9 mouse cellular contexts compared by ENCODE assay signal in the genomic region with DNA sequence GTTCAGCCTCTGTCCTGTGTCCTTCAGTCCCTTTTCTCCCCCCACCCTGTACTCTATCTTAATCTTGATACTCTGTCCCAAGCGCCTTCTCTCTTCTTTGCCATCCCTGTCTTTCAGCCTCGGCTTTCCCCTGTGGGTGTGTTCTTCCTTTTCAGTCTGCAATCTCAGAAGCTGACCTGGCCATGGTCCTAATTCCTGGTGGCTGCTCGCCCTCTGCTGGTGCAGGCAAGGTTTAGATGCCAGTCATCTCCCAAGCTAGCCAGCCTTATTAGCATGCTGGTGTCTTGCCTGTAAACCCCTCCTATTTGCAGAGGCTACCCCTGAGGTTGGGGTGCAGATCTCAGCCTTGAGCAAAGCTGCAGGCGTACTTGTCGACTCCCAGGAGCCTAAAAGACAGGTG. TPM values are rescaled to one million over a fixed set of nuclear protein-coding genes. Genes with fewer than 3 reads are reported as not detected.
DNase-seq lines count a peak whose midpoint lies in the region; ATAC-seq and TF ChIP-seq lines count a peak whose summit lies in the region.
"Had no signal": no experiment of that assay in that cellular context is flagged by ENCODE, and none has a peak within 500 bp of the region (broad histone marks: within the 10 kb centered on the region; RNA-seq: fewer than 3 reads in every experiment).

No protein-coding gene starts in this region.

- H3K36me3 ChIP-seq in MEL (ENCODE audit: control insufficient read depth in 1 of 2, insufficient read depth in 2 of 2, low read length in 2 of 2) = peaks cover 0 to 2% of the 10 kb centered on the region in 2 experiments; a peak in 1 of 4 replicates
- H3K36me3 ChIP-seq in forebrain, embryonic 14.5 days (ENCODE audit: control insufficient read depth, insufficient read depth, low read length) = no peaks in the 10 kb centered on the region
- H3K36me3 ChIP-seq: heart, embryonic 13.5 days had no signal

- DNase-seq in MEL (ENCODE audit: low read depth, low spot score) = peak; percentile 66
- DNase-seq in brain, embryonic 18.5 days (ENCODE audit: low read depth, low spot score) = peak; percentile 46
- peak; percentile 84 for DNase-seq in forebrain, embryonic 14.5 days (ENCODE audit: low spot score)
- DNase-seq in layer of hippocampus, adult 2 months (ENCODE audit: low spot score in 2 of 2) = peak in 1 of 2 experiments; percentile 75
- peak; percentile 87 for DNase-seq in lung, postnatal 10 days
- DNase-seq in retina, embryonic 14.5 days (ENCODE audit: low spot score) = peak; percentile 89
- DNase-seq in thymus, postnatal 36 days = no peak

- H3K9me3 ChIP-seq in MEL (replicated peaks; ENCODE audit: insufficient read depth, low read length) = no peaks in the 10 kb centered on the region
- no peaks in the 10 kb centered on the region for H3K9me3 ChIP-seq in forebrain, embryonic 14.5 days (replicated peaks; ENCODE audit: control insufficient read depth, low read length)
- H3K9me3 ChIP-seq: heart, embryonic 13.5 days had no signal

- 13% methylated on average over 5 of the region's 5 CpGs for WGBS in forebrain, embryonic 14.5 days

- H3K79me2 ChIP-seq in MEL (ENCODE audit: control insufficient read depth, insufficient read depth, low read length, poor library complexity) = no peaks in the 10 kb centered on the region

- TF ChIP-seq RAD21 in MEL (IDR thresholded peaks at IDR 0.05; ENCODE audit: low read depth, low read length) = peak; percentile 88

- H3K27ac ChIP-seq in MEL (ENCODE audit: control insufficient read depth, low read depth, low read length) = no peak overlapping the region
- H3K27ac ChIP-seq in forebrain, embryonic 14.5 days (ENCODE audit: low read depth, low read length) = no peak overlapping the region
- H3K27ac ChIP-seq in layer of hippocampus, adult 2 months = peak overlapping the region; percentile 62; the same call in 1 of the 2 replicates
- H3K27ac ChIP-seq: heart, embryonic 13.5 days had no signal

- peaks cover 7 to 9% of the 10 kb centered on the region in 2 experiments; a peak in 3 of 4 replicates for H3K4me1 ChIP-seq in MEL (ENCODE audit: control insufficient read depth in 1 of 2, insufficient read depth in 2 of 2, low read length in 2 of 2)
- no peaks in the 10 kb centered on the region for H3K4me1 ChIP-seq in forebrain, embryonic 14.5 days (ENCODE audit: control insufficient read depth, insufficient read depth, low read length)

- peak; percentile 46 to 93 (median 75) for TF ChIP-seq CTCF in MEL (IDR thresholded peaks at IDR 0.05 in 2 of 3, conservative IDR thresholded peaks at IDR 0.05 in 1 of 3; ENCODE audit: control insufficient read depth in 1 of 3, insufficient read depth in 1 of 3, low read depth in 2 of 3, low read length in 3 of 3, poor library complexity in 1 of 3, severe bottlenecking in 1 of 3)
- TF ChIP-seq CTCF in layer of hippocampus, adult 2 months (conservative IDR thresholded peaks at IDR 0.05) = peak; percentile 85

- H3K9ac ChIP-seq in MEL (ENCODE audit: control insufficient read depth, low read depth, low read length, poor library complexity, severe bottlenecking) = no peak overlapping the region
- H3K9ac ChIP-seq in forebrain, embryonic 14.5 days (ENCODE audit: low read length) = no peak overlapping the region
- H3K9ac ChIP-seq: heart, embryonic 13.5 days had no signal

- H3K4me2 ChIP-seq in forebrain, embryonic 14.5 days (ENCODE audit: low read length) = no peak overlapping the region
- H3K4me2 ChIP-seq: heart, embryonic 13.5 days had no signal

- H3K4me3 ChIP-seq in MEL (ENCODE audit: control insufficient read depth in 1 of 2, insufficient read depth in 1 of 2, low read depth in 2 of 2, low read length in 2 of 2) = no peak overlapping the region
- no peak overlapping the region for H3K4me3 ChIP-seq in forebrain, embryonic 14.5 days (ENCODE audit: low read depth, low read length)
- H3K4me3 ChIP-seq in layer of hippocampus, adult 2 months = no peak overlapping the region
- H3K4me3 ChIP-seq: heart, embryonic 13.5 days had no signal

- no peaks in the 10 kb centered on the region for H3K27me3 ChIP-seq in MEL (ENCODE audit: control insufficient read depth in 1 of 2, insufficient read depth in 2 of 2, low read length in 2 of 2)
- H3K27me3 ChIP-seq in forebrain, embryonic 14.5 days (replicated peaks; ENCODE audit: control insufficient read depth, insufficient read depth, low read length) = 0 out of 2 replicates have a peak, but pooled peaks cover 3% of the 10 kb centered on the region

- peak; percentile 73 for ATAC-seq in forebrain, embryonic 14.5 days
- ATAC-seq in hematopoietic stem cell, adult 5-6 weeks (replicated peaks in 1 of 2; ENCODE audit: insufficient read depth in 1 of 2, low FRiP score in 2 of 2, low TSS enrichment in 1 of 2, low read depth in 1 of 2, poor library complexity in 2 of 2, severe bottlenecking in 2 of 2) = peak; percentile 63 to 76; a peak in 2 of 4 replicates

- TF ChIP-seq POLR2A in MEL (IDR thresholded peaks at IDR 0.05; ENCODE audit: control insufficient read depth in 1 of 2, insufficient read depth in 1 of 2, low read depth in 1 of 2, low read length in 2 of 2, poor library complexity in 1 of 2) = no peak

- no peak for TF ChIP-seq EP300 in MEL (IDR thresholded peaks at IDR 0.05; ENCODE audit: low read depth in 1 of 2, low read length in 2 of 2)

TF ChIP-seq in MEL, 35 proteins besides CTCF, POLR2A, EP300 and RAD21:
- peak; percentile 41; the same call in 1 of the 2 replicates for TF ChIP-seq SIN3A (IDR thresholded peaks at IDR 0.05; ENCODE audit: low read length)
- TF ChIP-seq HCFC1 (IDR thresholded peaks at IDR 0.05; ENCODE audit: low read depth, low read length) = peak; percentile 35; the same call in 1 of the 2 replicates
- TF ChIP-seq SMC3 (IDR thresholded peaks at IDR 0.05; ENCODE audit: low read depth, low read length) = peak; percentile 86
- peak; percentile 77 for TF ChIP-seq ZC3H11A (IDR thresholded peaks at IDR 0.05; ENCODE audit: low read depth, low read length)
- no peak for TF ChIP-seq NELFE (IDR thresholded peaks at IDR 0.05; ENCODE audit: low read depth, low read length)
- TF ChIP-seq RCOR1 (IDR thresholded peaks at IDR 0.05; ENCODE audit: low read depth, low read length) = 0 out of 2 replicates have a peak, but pooled peaks have one; percentile 27
- no peak for TF ChIP-seq POLR2AphosphoS2 (IDR thresholded peaks at IDR 0.05; ENCODE audit: low read length)

RNA-seq across cellular contexts. Expression of a gene that starts 6.3 kb away (rescaled TPM):
- 0.16 and 0.27 TPM in 2 replicates for total RNA-seq in MEL (2012; rRNA removed)
- polyA plus RNA-seq in MEL (2012; ENCODE audit: insufficient read depth in 1 of 2, insufficient read length in 2 of 2, low read depth in 1 of 2, low replicate concordance in 2 of 2, missing spikeins in 1 of 2) = under 1 TPM in 1 of 2 experiments, not detected in 1; 0.38 TPM
- polyA plus RNA-seq in forebrain, embryonic 14.5 days (2014; fragmentation: Nextera tagmentation; extraction: Ambion mirVana) = 0.43 and 0.52 TPM in 2 replicates
- total RNA-seq in hematopoietic stem cell, adult 5-6 weeks (2017) = 0.60 and 0.75 TPM in 2 replicates
- 1 to 10 TPM; 3.5 to 3.9 TPM for total RNA-seq in layer of hippocampus, adult 2 months (2021)

RNA-seq across cellular contexts. Expression of a gene that starts 13.5 kb away (rescaled TPM):
- total RNA-seq in MEL (2012; rRNA removed) = 8.5 and 9.2 TPM in 2 replicates
- 10 to 100 TPM in 1 of 2 experiments, not detected in 1; 32.0 TPM for polyA plus RNA-seq in MEL (2012; ENCODE audit: insufficient read depth in 1 of 2, insufficient read length in 2 of 2, low read depth in 1 of 2, low replicate concordance in 2 of 2, missing spikeins in 1 of 2)
- 0.91 and 1.7 TPM in 2 replicates for polyA plus RNA-seq in forebrain, embryonic 14.5 days (2014; fragmentation: Nextera tagmentation; extraction: Ambion mirVana)
- total RNA-seq in hematopoietic stem cell, adult 5-6 weeks (2017) = 37.0 TPM in 2 replicates
- 1 to 10 TPM; 1.6 TPM for total RNA-seq in layer of hippocampus, adult 2 months (2021)

RNA-seq across cellular contexts. Expression of a gene that starts 17.1 kb away (rescaled TPM):
- total RNA-seq in MEL (2012; rRNA removed) = 0.19 TPM in 1 of 2 replicates, not detected in the other
- under 1 TPM in 1 of 2 experiments, not detected in 1; 0.38 TPM for polyA plus RNA-seq in MEL (2012; ENCODE audit: insufficient read depth in 1 of 2, insufficient read length in 2 of 2, low read depth in 1 of 2, low replicate concordance in 2 of 2, missing spikeins in 1 of 2)
- 81.7 and 95.7 TPM in 2 replicates for polyA plus RNA-seq in forebrain, embryonic 14.5 days (2014; fragmentation: Nextera tagmentation; extraction: Ambion mirVana)
- 5.1 and 9.9 TPM in 2 replicates for total RNA-seq in hematopoietic stem cell, adult 5-6 weeks (2017)
- 1 to 10 TPM; 4.3 to 5.7 TPM for total RNA-seq in layer of hippocampus, adult 2 months (2021)

RNA-seq across cellular contexts. Expression of a gene that starts 17.6 kb away (rescaled TPM):
- not detected in 2 replicates for total RNA-seq in MEL (2012; rRNA removed)
- not detected for polyA plus RNA-seq in MEL (2012; ENCODE audit: insufficient read depth in 1 of 2, insufficient read length in 2 of 2, low read depth in 1 of 2, low replicate concordance in 2 of 2, missing spikeins in 1 of 2)
- polyA plus RNA-seq in forebrain, embryonic 14.5 days (2014; fragmentation: Nextera tagmentation; extraction: Ambion mirVana) = not detected in 2 replicates
- not detected in 2 replicates for total RNA-seq in hematopoietic stem cell, adult 5-6 weeks (2017)
- not detected for total RNA-seq in layer of hippocampus, adult 2 months (2021)
- polyA plus RNA-seq: heart, embryonic 13.5 days had no signal

RNA-seq across cellular contexts. Expression of a gene that starts 19.1 kb away (rescaled TPM):
- total RNA-seq in MEL (2012; rRNA removed) = not detected in 2 replicates
- polyA plus RNA-seq in MEL (2012; ENCODE audit: insufficient read depth in 1 of 2, insufficient read length in 2 of 2, low read depth in 1 of 2, low replicate concordance in 2 of 2, missing spikeins in 1 of 2) = not detected
- not detected in 2 replicates for polyA plus RNA-seq in forebrain, embryonic 14.5 days (2014; fragmentation: Nextera tagmentation; extraction: Ambion mirVana)
- total RNA-seq in hematopoietic stem cell, adult 5-6 weeks (2017) = not detected in 2 replicates
- under 1 TPM in 1 of 2 experiments, not detected in 1; 0.20 TPM for total RNA-seq in layer of hippocampus, adult 2 months (2021)
- polyA plus RNA-seq: heart, embryonic 13.5 days had no signal

Comparison
In these comparisons a context has a peak if more than half of its experiments do, and no peak if none do; other contexts are left out.
1. DNase-seq: peak in MEL (single experiment), brain, embryonic 18.5 days (single experiment), forebrain, embryonic 14.5 days (single experiment), lung, postnatal 10 days (single experiment) and retina, embryonic 14.5 days (single experiment); none in thymus, postnatal 36 days (0 of 2).